Mouse (Mus musculus) CD4-positive, CD25-positive, alpha-beta regulatory T cell, adult 2 months (primary cell): ENCODE results near the gene Nfil3.

Experiments
- DNase-seq: peaks from one replicate; pipeline ENCODE4 v3.0.0-alpha.2; 2012; ENCODE audit warnings: low read depth, low spot score

Nfil3 gene

DNA sequence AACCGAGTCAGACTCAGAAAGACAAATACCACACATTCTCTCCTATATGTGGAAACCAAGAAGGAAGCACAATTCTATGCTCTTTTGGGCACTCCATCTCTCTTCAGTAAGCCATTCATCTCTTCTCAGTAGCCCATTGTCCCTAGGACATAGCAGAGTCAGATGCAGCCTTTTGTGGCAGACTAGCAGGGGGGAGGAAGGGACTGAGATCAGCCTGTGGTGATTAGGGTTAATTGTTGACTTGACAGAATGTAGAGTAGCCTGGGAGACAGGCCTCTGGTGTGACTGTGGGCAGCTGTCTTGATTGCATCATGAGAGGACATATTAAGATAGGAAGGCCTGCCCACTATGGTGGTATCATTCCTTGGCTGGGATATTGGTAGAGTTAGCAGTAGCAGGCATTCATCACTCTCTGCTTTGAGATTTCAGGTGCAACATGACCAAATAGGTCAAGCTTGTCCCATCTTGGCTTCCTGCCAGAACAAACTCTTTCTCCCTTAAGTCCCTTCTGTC lies 37.9 kb downstream of the Nfil3 start:
- no peak for DNase-seq

DNA sequence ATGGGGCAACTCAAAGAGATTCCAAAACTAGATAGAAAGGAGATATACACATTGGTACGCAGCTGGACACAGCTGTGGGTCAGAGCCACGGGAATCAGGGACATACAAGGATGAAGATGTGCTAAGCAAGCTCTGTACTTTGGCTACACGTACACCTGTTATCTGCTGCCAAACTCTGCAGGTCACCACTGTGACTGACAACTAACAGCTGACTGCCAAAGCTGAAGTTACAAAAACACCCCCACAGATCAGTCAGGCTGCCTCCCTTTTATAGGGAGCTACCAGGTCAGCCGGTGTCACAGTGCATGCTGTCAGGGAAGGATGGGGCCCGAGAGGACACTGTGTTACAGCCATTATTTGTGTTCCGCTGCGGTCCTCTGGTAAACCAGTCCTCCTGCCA lies 39.9 kb downstream of the Nfil3 start:
- no peak for DNase-seq

DNA sequence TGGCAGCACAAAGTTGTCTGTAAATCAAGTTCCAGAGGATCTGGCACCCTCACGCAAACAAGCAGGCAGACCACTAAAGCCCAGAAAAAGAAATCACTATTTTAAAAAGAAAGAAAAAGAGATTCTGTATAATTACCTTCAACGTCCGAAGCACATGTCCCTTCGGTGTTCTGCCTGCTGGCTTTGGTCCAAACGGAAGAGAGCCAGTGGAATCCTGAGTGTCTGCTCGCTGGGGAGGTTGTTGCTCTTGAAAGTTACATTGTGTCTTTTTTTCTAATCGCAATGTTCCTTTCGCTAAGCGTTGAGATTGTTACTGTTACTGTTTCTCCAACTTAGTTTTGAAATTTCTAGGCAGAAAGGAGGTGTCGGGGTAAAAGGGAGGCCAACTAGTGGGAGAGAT lies 50.3 kb downstream of the Nfil3 start:
- no peak for DNase-seq

DNA sequence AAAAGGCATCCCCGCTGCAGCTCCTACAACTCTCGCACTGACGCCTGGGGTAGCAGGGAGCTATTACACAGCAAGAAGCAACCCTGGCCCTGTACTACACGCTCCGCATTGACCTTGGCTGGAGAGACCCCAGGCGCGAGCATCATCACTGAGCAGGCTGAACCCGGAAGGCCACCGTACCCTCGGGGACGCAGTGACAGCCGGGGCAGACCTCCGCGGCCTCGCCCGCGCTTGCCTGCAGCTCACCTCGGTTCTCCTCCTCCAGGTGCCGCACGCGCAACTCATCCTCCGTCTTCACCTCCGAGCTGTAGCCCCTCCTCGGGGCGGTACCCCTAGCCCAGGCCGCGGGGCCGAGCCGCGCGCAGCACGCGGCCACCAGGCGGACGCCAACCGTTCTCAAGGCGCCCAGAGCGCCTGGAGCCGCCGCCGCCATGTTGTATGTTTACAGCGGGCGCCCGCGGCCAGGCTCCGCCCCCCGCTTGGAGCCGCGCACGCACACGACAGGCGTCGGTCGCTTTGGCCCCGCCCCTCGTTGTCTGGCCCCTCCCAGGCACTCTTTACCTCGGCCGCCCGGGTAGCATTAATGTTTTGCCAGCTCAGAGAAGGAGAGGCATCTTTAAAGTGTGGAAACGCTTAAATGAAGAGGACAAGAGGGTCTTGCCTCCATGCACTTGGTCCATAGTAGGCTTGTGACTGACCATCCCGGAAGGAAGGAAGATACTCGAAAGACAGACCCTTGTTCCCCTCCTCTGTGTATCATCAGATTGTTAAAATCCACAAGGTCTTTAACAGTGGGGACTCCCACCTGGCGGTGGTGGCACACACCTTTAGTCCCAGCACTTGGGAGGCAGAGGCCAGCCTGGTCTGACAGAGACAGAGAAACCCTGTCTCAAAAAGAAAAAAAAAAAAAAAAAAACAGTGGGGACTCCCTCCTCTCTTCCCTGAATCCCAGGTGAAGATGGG lies 51.4 kb downstream of the Nfil3 start, which contains the start of gene Auh:
Gene Auh, minus strand, starts transcription at position 473 of the 963 bp plus-strand sequence.
- peak; percentile 98 for DNase-seq

DNA sequence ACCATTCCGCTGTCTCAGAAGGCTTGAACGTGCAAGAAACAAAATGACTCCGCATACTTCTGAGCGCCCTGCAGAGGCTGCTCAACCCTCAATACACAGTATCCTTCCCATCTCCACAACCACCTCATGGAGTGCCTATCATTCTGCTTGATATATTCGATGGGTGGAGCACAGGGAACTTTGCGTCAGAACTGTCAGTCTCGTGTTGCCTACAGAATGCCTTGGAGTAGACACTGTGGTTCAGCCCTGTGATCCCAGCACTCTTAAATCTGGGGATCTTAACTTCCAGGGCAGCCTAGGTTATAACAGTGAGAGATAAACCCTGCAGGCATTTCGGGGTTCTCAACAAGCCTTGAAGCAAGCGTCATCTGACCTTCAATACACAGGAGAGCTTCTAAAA lies 52.5 kb downstream of the Nfil3 start:
- DNase-seq, result no peak

DNA sequence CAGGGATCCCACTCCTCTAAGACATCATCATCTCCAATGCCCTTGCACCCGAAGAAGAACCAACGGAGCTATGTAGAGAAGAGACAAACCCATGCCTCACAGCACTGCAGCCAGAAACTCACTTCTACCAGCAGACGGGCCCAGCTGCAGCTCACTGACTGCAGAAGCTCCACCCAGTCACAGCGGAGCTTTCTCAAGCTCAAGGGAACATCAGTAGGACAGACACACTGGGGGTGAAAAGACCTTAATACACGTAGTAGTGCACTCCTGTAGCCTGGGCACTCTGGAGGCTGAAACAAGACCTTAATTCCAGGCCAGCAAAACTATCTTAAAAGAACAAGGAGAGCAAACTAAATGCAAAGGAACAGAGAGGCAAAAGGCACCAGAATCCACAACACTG lies 56.4 kb downstream of the Nfil3 start:
- DNase-seq, result peak; percentile 34

DNA sequence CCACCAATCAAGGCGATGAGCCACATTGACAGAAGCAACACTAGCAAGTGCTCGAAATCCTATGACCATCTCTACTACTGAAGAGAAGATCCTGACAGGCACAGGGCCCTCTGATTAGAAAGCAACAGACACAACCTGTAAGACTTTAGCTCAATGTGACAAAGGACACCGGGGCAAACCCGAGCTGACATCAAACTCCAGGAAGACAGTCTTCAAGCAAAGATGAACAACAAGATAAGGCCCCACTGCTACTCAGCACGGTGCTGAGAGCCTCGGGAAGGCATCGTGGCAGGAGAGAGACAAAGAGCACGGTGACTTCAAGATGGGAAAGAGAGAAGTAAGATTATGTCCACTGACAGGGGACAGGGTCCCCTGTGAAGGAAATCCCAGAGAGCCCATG lies 58.9 kb downstream of the Nfil3 start:
- DNase-seq, result peak; percentile 77

DNA sequence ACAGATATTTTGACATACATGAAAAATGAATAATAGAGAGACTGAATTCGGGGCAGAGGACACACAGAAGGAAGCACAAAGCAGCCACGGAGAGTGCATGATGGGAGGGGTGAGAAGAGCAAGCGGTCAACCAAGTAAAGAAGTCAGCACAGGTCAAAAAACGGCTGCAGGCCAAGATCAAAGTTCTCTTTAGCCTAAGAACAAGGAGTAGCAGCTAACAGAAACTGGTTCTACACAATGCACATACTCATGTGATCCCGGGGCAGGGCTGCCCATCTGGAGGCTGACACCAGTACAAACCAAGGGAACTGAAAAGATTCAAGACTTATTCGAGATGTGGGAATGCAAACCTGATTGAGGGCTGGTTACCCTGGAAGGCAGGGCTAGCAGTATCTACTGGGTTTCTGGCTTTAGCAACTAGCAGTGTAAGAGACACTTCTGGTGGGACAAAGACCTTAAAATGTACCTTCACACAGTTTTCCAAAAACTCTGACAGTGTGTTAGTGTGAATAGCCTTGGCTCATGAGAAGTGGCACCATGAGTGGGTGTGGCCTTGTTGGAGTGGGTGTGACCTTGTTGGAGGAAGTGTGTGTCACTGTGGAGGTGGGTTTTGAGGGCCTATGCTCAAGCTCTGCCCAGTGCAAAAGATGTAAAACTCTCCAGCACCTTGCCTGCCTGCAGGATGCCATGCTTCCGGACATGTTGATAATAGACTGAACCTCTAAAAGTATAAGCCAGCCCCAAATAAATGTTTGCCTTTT lies 59.6 kb downstream of the Nfil3 start:
- DNase-seq, result peak; percentile 43

DNA sequence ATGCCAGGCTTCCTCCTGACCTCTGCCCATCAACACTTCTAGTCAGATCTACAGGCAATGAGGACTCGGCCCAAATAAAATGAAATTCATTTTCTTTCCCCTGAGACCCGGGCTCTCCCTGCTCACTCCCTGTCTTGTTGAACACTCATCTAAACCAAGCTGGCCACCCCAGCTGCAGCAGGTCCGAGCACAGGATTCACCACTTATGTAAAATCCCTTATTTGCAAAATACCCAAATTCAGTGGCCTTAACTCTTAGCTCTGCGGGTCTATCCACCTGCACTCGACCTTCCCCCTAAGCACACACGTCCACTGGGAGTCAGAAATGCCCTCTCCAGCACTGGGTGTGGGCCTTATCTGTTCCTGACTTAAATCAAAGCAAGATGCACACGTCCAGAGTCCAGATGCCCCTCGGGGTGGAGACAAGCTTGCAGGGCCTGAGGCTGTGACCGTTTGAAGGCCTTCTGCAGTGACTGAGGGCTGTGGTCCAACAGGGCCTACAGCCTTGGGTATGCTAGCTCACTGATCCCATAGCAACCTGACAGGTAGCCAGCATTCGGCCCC lies 61.0 kb downstream of the Nfil3 start:
- DNase-seq, result no peak

DNA sequence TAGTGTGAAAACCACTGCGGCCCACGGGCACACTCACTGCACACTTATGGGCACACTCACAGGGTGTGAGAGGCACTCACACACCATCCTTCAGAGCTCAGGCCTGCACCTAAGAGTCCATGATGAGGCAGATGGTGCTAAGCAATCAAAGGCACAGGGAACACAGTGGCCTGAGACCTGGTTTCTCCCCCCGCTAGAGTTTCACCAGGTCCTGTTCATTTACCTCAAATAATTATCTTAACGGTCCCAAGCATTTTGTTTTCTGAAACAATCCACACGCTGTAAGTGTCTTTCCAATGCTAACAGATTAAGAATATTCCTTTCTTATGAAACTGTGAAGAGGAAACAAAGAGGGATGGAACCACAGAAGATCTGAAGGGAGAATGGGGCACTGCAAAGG lies 62.5 kb downstream of the Nfil3 start:
- DNase-seq, result no peak
